Mouse (Mus musculus) liver, adult 2 months (tissue): ENCODE results near the gene Ccdc88c.

Experiments used
- CTCF ChIP-seq: fragments of 200-500 bp; IDR thresholded peaks from 2 replicates; pipeline ENCODE4 v1.5.1; 2011; ENCODE audit warnings: low read depth, low read length, control low read depth
- POLR2A ChIP-seq: fragments of 200-500 bp; IDR thresholded peaks from 2 replicates; pipeline ENCODE4 v1.6.1; 2011; ENCODE audit warnings: low read length, control low read depth; ENCODE audit not compliant: insufficient read depth; ENCODE audit errors: extremely low read depth

DNA sequence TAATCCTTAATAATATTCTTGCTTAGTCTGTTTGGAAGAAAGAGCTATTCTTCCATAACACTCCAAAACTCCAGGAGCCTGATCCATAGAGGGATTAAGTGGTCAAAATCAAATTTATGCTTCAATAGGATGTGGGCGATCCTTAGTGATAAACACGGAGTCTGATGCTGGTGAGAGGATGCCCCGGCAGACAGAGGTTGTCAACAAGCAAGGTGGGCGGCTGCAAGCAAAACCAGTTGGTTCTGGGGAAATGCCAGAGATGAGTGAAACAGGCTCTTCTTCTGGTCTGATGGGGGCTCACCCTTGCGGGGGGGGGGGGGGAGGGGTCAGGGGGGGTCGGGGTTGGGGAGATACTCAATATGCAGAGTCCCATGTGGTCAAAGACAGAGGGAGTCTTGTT lies 152.9 kb downstream of the Ccdc88c start:
- no peak for TF ChIP-seq CTCF
- no peak for TF ChIP-seq POLR2A
